Mouse (Mus musculus) forebrain, embryonic 15.5 days (tissue): Measurements from ENCODE around the gene Erfe. TPM values are rescaled to one million over a fixed set of nuclear protein-coding genes. Genes with fewer than 3 reads are reported as not detected.

Experiments
- ATAC-seq: fragments of 200-750 bp; cut with Nextera tagmentation; replicated peaks from 2 replicates; pipeline ENCODE4 v1.8.0; 2017; ENCODE audit warnings: mild to moderate bottlenecking, moderate TSS enrichment, moderate library complexity
- H3K27ac ChIP-seq: fragments of 300-500 bp; sonication (generic); replicated peaks from 2 replicates; pipeline ENCODE4 v1.5.1; 2015; ENCODE audit warnings: mild to moderate bottlenecking, inconsistent platforms
- H3K27me3 ChIP-seq: fragments of 300-500 bp; sonication (generic); 2 replicates; pipeline ENCODE4 v1.6.1; 2015; ENCODE audit warnings: inconsistent platforms
- H3K36me3 ChIP-seq: fragments of 300-500 bp; sonication (generic); 2 replicates; pipeline ENCODE4 v1.6.1; 2015; ENCODE audit warnings: mild to moderate bottlenecking, inconsistent platforms
- H3K4me1 ChIP-seq: fragments of 300-500 bp; sonication (generic); 2 replicates; pipeline ENCODE4 v1.6.1; 2015; ENCODE audit warnings: inconsistent platforms
- H3K4me2 ChIP-seq: fragments of 300-500 bp; sonication (generic); replicated peaks from 2 replicates; pipeline ENCODE4 v1.6.1; 2015; ENCODE audit warnings: mild to moderate bottlenecking, inconsistent platforms
- H3K4me3 ChIP-seq: fragments of 300-500 bp; sonication (generic); 2 replicates; pipeline ENCODE4 v1.5.1; 2015; ENCODE audit warnings: mild to moderate bottlenecking, inconsistent platforms
- H3K9ac ChIP-seq: fragments of 300-500 bp; sonication (generic); replicated peaks from 2 replicates; pipeline ENCODE4 v1.6.1; 2015; ENCODE audit warnings: mild to moderate bottlenecking, inconsistent platforms
- H3K9me3 ChIP-seq: fragments of 300-500 bp; sonication (generic); 2 replicates; pipeline ENCODE4 v1.6.1; 2016; ENCODE audit warnings: inconsistent platforms
- WGBS: fragments of 180-500 bp; shearing (Covaris S2); methylation state at CpG from one replicate; pipeline ENCODE4 v1.1.7; 2015; ENCODE audit warnings: mixed read lengths; 5-methylcytosine and 5-hydroxymethylcytosine counted together
- polyA plus RNA-seq: library from polyadenylated mRNA; unstranded; fragments of >200 nt; fragmentation: Nextera tagmentation; extraction: Ambion mirVana; gene quantifications from 2 replicates; pipeline ENCODE4 v1.2.1, GENCODE M21; 2015

Gene Erfe
- polyA plus RNA-seq: 0.20 TPM in 2 replicates

GRCm38 (mm10) chr1:91366215-91367108 is at the start of gene Erfe:
TSS of gene Erfe (plus strand) at chr1:91366430.
- Histone ChIP-seq H3K9ac (peak within 1 kb of the TSS; percentile 42), H3K4me1 (peaks cover 12% of the 10 kb centered on the region), H3K27ac (no peak within 1 kb of the TSS), H3K27me3 (no peaks in the 10 kb centered on the region; the same call in 1 of the 2 replicates), H3K4me2 (peak within 1 kb of the TSS; percentile 76), H3K4me3 (peak within 1 kb of the TSS; percentile 42), H3K36me3 (peaks cover 6% of the 10 kb centered on the region), H3K9me3 (no peaks in the 10 kb centered on the region)
- ATAC-seq: peak; percentile 53
- under 1% methylated on average over 67 of the region's 68 CpGs for WGBS

DNA sequence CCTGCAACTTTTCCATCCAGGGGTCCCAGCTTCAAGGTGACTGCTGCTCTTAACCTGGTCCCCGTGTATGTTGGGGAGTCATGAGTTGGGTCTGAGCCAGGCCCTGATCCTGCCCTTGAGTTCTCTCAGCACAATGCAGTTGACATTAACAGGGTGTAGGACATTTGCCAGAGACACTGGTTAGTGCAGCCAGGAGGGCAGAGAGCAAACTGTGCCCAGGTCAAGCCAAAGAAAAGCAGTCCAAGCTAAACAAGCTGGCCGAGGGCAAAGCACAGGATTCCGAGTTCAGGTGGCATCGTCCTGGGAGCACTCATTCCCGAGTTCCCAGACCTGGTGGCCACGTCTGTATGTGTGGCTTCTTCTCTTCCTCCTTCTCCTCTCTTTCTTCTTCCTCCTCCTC is 48.6 kb upstream of the Erfe start:
- WGBS: 82% methylated on average over 6 of the region's 6 CpGs
- no peaks in the 10 kb centered on the region for H3K4me1 ChIP-seq
- H3K36me3 ChIP-seq: no peaks in the 10 kb centered on the region
- H3K27me3 ChIP-seq: no peaks in the 10 kb centered on the region
- H3K27ac ChIP-seq: no peak overlapping the region
- no peaks in the 10 kb centered on the region for H3K9me3 ChIP-seq
- no peak overlapping the region for H3K9ac ChIP-seq
- H3K4me3 ChIP-seq: no peak overlapping the region
- ATAC-seq: no peak
- H3K4me2 ChIP-seq: no peak overlapping the region

DNA sequence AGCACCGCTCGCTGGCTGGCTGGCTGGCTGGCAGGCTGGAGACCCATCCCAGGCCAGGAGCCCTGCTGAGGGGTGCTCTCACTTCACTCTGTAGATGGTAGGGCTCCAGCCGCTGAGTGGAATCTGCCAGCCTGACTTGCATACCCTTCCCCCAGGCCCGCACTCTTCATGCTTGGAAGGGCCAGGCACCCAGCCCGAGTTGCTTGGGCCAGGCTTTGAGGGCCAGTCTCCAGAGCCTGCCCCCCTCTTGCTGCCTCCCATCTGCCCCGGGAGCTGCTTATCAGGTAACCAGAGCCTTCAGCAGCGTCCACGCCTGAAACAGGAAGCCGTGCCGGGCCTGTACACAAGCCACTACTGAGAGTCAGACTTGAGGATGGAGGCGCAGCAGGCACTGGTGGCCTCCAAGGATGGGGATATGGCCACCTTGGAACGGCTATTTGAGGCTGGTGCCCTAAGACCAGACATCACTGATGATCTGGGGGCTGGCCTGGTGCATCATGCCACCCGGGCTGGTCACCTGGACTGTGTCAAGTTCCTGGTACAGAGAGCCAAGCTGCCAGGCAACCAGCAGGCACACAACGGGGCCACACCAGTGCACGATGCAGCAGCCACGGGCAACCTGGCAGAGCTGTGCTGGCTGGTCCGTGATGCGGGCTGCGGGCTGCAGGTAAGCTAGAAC is 44.3 kb upstream of the Erfe start, which contains the start of gene Espnl:
Gene Espnl, plus strand, starts transcription at position 316 of the 679 bp plus-strand sequence.
- H3K27me3 ChIP-seq: no peaks in the 10 kb centered on the region
- H3K9me3 ChIP-seq: no peaks in the 10 kb centered on the region
- ATAC-seq: no peak
- H3K27ac ChIP-seq: no peak within 1 kb of the TSS
- no peak within 1 kb of the TSS for H3K4me2 ChIP-seq
- no peak within 1 kb of the TSS for H3K4me3 ChIP-seq
- 83% methylated on average over 19 of the region's 19 CpGs for WGBS
- H3K4me1 ChIP-seq: no peaks in the 10 kb centered on the region
- H3K36me3 ChIP-seq: no peaks in the 10 kb centered on the region
- no peak within 1 kb of the TSS for H3K9ac ChIP-seq

- H3K9me3 ChIP-seq: no peaks in the 10 kb centered on the region
- 81% methylated on average over 2 of the region's 2 CpGs for WGBS
- no peak for ATAC-seq
- H3K4me3 ChIP-seq: no peak overlapping the region
- H3K36me3 ChIP-seq: no peaks in the 10 kb centered on the region
- no peaks in the 10 kb centered on the region for H3K4me1 ChIP-seq
- H3K27me3 ChIP-seq: no peaks in the 10 kb centered on the region
- H3K27ac ChIP-seq: no peak overlapping the region
- H3K4me2 ChIP-seq: no peak overlapping the region
- no peak overlapping the region for H3K9ac ChIP-seq
These were observed 41.6 kb upstream of the Erfe start for GRCm38 (mm10) chr1:91324646-91325045.

DNA sequence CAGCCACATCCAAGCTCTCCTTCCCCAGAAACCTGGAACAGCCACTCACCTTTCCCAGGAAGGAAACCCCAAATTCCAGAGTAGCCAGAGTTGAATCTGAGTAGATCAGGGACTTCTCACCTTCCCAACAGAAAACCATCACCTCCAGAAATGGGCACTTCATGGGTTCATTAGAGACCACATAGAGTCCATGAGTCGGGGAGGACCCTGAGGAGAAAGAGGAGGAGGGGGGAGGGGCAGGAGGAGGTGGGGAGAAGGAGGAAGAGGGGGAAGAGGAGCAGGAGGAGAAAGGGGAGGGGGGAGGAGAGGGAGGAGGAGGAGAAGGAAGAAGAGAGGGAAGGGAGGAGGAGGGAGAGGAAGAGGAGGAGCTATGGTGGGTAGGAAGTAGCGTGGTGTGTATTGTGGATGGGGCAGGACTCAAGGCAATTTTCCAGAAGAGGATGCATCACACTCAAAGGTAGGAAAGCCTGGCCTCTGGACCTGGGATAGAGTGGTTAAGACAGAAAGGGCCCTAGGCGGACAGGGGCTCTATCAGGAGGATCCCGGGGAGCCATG is 40.7 kb upstream of the Erfe start:
- Histone ChIP-seq H3K4me3 (no peak overlapping the region), H3K9me3 (no peaks in the 10 kb centered on the region), H3K4me2 (no peak overlapping the region), H3K9ac (no peak overlapping the region), H3K36me3 (no peaks in the 10 kb centered on the region), H3K27ac (no peak overlapping the region), H3K27me3 (no peaks in the 10 kb centered on the region), H3K4me1 (no peaks in the 10 kb centered on the region)
- ATAC-seq: no peak
- 71% methylated on average over 4 of the region's 4 CpGs for WGBS

DNA sequence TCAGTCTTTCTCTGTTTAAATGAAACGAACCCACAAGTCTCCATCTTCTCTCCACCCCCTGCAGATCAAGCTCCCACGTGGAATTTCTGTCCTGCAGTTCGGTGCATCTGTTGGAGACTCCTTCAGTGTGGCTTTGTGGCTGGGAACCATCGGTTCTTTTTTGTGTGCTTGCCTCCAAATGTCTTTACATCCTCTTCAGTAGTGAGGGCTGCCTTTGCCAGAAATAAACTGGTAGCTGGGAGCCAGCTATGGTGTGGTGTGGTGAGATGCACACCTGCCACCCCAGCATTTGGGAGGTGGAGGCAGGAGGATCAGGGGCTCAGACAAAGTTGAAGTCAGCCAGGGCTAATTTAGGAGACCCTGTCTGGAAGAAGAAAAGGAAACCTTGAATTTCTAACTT is 34.1 kb upstream of the Erfe start:
- WGBS: 52% methylated on average over 4 of the region's 4 CpGs
- Histone ChIP-seq H3K4me2 (no peak overlapping the region), H3K9me3 (no peaks in the 10 kb centered on the region), H3K4me1 (no peaks in the 10 kb centered on the region), H3K27ac (no peak overlapping the region), H3K36me3 (no peaks in the 10 kb centered on the region), H3K4me3 (no peak overlapping the region), H3K9ac (no peak overlapping the region), H3K27me3 (no peaks in the 10 kb centered on the region)
- ATAC-seq: no peak

GRCm38 (mm10) chr1:91333582-91333981 is 32.6 kb upstream of the Erfe start:
- Histone ChIP-seq H3K9ac (no peak overlapping the region), H3K36me3 (no peaks in the 10 kb centered on the region), H3K27ac (no peak overlapping the region), H3K27me3 (no peaks in the 10 kb centered on the region), H3K4me3 (no peak overlapping the region), H3K9me3 (no peaks in the 10 kb centered on the region), H3K4me2 (no peak overlapping the region), H3K4me1 (no peaks in the 10 kb centered on the region)
- ATAC-seq: no peak

GRCm38 (mm10) chr1:91337355-91337754 is 28.9 kb upstream of the Erfe start:
- Histone ChIP-seq H3K9ac (no peak overlapping the region), H3K4me1 (no peaks in the 10 kb centered on the region), H3K9me3 (no peaks in the 10 kb centered on the region), H3K4me3 (no peak overlapping the region), H3K36me3 (no peaks in the 10 kb centered on the region), H3K27ac (no peak overlapping the region), H3K4me2 (no peak overlapping the region), H3K27me3 (no peaks in the 10 kb centered on the region)
- no peak for ATAC-seq
- 89% methylated on average over 7 of the region's 7 CpGs for WGBS

GRCm38 (mm10) chr1:91344001-91344400 is 22.2 kb upstream of the Erfe start:
- WGBS: 75% methylated on average over 3 of the region's 3 CpGs
- H3K4me2 ChIP-seq: no peak overlapping the region
- no peaks in the 10 kb centered on the region for H3K9me3 ChIP-seq
- no peaks in the 10 kb centered on the region for H3K36me3 ChIP-seq
- peaks cover 38% of the 10 kb centered on the region for H3K27me3 ChIP-seq
- ATAC-seq: 0 out of 2 replicates have a peak, but pooled peaks have one; percentile 14
- peaks cover 11% of the 10 kb centered on the region for H3K4me1 ChIP-seq
- H3K4me3 ChIP-seq: no peak overlapping the region
- no peak overlapping the region for H3K27ac ChIP-seq
- H3K9ac ChIP-seq: no peak overlapping the region

GRCm38 (mm10) chr1:91344921-91345685 is 21.1 kb upstream of the Erfe start:
- Histone ChIP-seq H3K4me2 (peak overlapping the region; percentile 47), H3K27me3 (peaks cover 38% of the 10 kb centered on the region), H3K36me3 (no peaks in the 10 kb centered on the region), H3K4me1 (peaks cover 11% of the 10 kb centered on the region), H3K27ac (no peak overlapping the region), H3K4me3 (peak overlapping the region; percentile 29), H3K9ac (no peak overlapping the region), H3K9me3 (no peaks in the 10 kb centered on the region)
- ATAC-seq: no peak
- WGBS: 2% methylated on average over 68 of the region's 68 CpGs

DNA sequence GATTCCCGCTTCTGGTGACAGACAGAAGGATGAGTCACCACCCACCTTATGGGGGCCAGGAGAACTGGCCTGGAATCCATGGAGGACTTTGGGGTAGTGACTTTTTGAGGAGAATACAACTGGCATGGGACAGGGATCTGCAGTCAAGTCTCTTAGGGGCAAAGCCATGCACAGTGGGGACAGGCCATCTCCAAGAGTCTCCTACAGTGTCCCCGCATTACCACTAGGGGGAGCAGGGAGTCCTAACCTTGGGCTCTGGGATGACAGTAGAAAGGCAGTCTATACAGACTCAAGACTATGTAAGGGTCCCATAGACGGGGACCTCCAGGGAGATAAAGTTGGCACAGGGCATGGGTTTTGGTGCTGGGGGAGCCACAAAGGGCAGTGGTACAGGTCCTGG is 19.3 kb upstream of the Erfe start:
- ATAC-seq: peak; percentile 86
- Histone ChIP-seq H3K36me3 (no peaks in the 10 kb centered on the region), H3K4me1 (peaks cover 11% of the 10 kb centered on the region), H3K27me3 (peaks cover 38% of the 10 kb centered on the region), H3K9ac (no peak overlapping the region), H3K27ac (no peak overlapping the region), H3K4me2 (no peak overlapping the region), H3K9me3 (no peaks in the 10 kb centered on the region), H3K4me3 (no peak overlapping the region)
- 35% methylated on average over 3 of the region's 3 CpGs for WGBS
